Mouse (Mus musculus) liver, adult 2 months (tissue): Measurements from ENCODE around the gene Cadm3. TPM values are rescaled to one million over a fixed set of nuclear protein-coding genes. Genes with fewer than 3 reads are reported as not detected.

Experiments
- DNase-seq: peaks from one replicate; pipeline ENCODE4 v3.0.0-alpha.2; 2011; ENCODE audit warnings: low read depth, low spot score; ENCODE audit errors: extremely low read depth
- H3K27ac ChIP-seq: fragments of 200-500 bp; replicated peaks from 2 replicates; pipeline ENCODE4 v1.5.1; 2012; ENCODE audit warnings: low read depth, mild to moderate bottlenecking, control low read depth, inconsistent platforms, low read length; ENCODE audit not compliant: insufficient read depth
- H3K27me3 ChIP-seq: fragments of 200-500 bp; 2 replicates; pipeline ENCODE4 v1.6.1; 2012; ENCODE audit warnings: mild to moderate bottlenecking, moderate library complexity, low read length, inconsistent platforms; ENCODE audit not compliant: control insufficient read depth, insufficient read depth
- H3K36me3 ChIP-seq: fragments of 200-500 bp; 2 replicates; pipeline ENCODE4 v1.6.1; 2012; ENCODE audit warnings: low read length, inconsistent platforms; ENCODE audit not compliant: control insufficient read depth, insufficient read depth
- H3K4me1 ChIP-seq: fragments of 200-500 bp; 2 replicates; pipeline ENCODE4 v1.6.1; 2011; ENCODE audit warnings: low read length; ENCODE audit not compliant: control insufficient read depth, insufficient read depth
- H3K4me3 ChIP-seq: fragments of 200-500 bp; 2 replicates; pipeline ENCODE4 v1.5.1; 2011; ENCODE audit warnings: low read depth, mild to moderate bottlenecking, control low read depth, low read length, moderate library complexity; ENCODE audit not compliant: insufficient read depth
- H3K79me2 ChIP-seq: fragments of 200-500 bp; 2 replicates; pipeline ENCODE4 v1.6.1; 2012; ENCODE audit warnings: inconsistent platforms, mild to moderate bottlenecking, low read length, moderate library complexity; ENCODE audit not compliant: control insufficient read depth, insufficient read depth
- H3K9ac ChIP-seq: fragments of 200-500 bp; 2 replicates; pipeline ENCODE4 v1.6.1; 2012; ENCODE audit warnings: low read depth, mild to moderate bottlenecking, control low read depth, inconsistent platforms, low read length
- CTCF ChIP-seq: fragments of 200-500 bp; IDR thresholded peaks from 2 replicates; pipeline ENCODE4 v1.5.1; 2011; ENCODE audit warnings: low read depth, low read length, control low read depth
- POLR2A ChIP-seq: fragments of 200-500 bp; IDR thresholded peaks from 2 replicates; pipeline ENCODE4 v1.6.1; 2011; ENCODE audit warnings: low read length, control low read depth; ENCODE audit not compliant: insufficient read depth; ENCODE audit errors: extremely low read depth
- WGBS: fragments of 180-500 bp; shearing (Covaris S2); methylation state at CpG from one replicate; pipeline ENCODE4 v1.1.7; 2018; 5-methylcytosine and 5-hydroxymethylcytosine counted together
- polyA plus RNA-seq: library from polyadenylated mRNA; depleted of rRNA; stranded (reverse); fragments of >200 nt; gene quantifications from 2 replicates; pipeline ENCODE4 v1.2.3, GENCODE M21; 2012
- total RNA-seq: library from RNA; depleted of rRNA; stranded (reverse); fragments of >200 nt; gene quantifications from 2 replicates; pipeline ENCODE4 v1.2.3, GENCODE M21; 2014

Cadm3 gene
- total and polyA plus RNA-seq, 2 experiments: 3.0 to 9.2 TPM

DNA sequence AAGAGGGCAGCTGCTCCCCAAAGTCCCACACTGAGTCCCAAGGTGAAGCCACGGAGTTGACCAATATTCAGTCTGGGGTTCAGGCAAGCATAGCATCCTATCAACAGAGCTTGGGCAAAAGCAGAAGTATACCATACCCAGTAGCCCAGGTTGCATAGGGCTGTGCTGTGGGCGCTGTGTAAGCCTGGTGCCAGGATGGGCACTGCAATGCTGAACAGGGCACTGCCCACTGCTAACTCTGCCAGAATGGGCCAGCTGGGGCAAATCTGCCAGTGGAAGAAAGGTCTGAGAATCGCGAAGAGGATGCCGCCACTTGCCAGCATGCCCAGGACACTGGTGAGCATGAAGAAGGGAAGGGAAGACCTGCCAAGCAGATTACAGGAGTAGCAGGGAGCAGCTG, 35.1 kb downstream of the Cadm3 start:
- TF ChIP-seq POLR2A (no peak), CTCF (no peak)
- no peaks in the 10 kb centered on the region for H3K4me1 ChIP-seq
- 87% methylated on average over 5 of the region's 5 CpGs for WGBS
- no peak overlapping the region for H3K27ac ChIP-seq
- no peak overlapping the region for H3K4me3 ChIP-seq
- no peaks in the 10 kb centered on the region for H3K27me3 ChIP-seq
- no peak overlapping the region for H3K9ac ChIP-seq
- H3K79me2 ChIP-seq: no peaks in the 10 kb centered on the region
- no peaks in the 10 kb centered on the region for H3K36me3 ChIP-seq
- DNase-seq: no peak

DNA sequence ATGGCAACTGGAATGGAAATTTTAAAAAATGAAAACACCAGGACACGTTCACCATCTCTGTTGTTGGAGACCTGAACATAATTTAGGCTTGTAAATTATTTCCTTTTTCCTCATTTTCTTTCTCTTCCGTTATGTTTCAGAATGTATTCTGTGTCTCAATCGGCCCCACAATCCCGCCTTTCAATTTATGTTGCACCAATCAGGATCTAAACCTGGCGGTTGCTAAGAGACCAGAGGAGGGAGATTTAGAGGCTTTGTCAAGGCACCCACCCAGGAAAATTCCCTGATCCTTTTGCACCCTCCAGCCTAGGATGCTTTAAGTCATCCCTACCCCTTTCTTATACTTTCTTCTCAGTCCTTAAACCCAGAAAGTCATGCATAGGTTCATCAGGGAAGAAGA, 37.8 kb downstream of the Cadm3 start:
- H3K4me3 ChIP-seq: no peak overlapping the region
- no peak overlapping the region for H3K9ac ChIP-seq
- no peaks in the 10 kb centered on the region for H3K27me3 ChIP-seq
- H3K79me2 ChIP-seq: no peaks in the 10 kb centered on the region
- no peak for DNase-seq
- no peak for TF ChIP-seq CTCF
- TF ChIP-seq POLR2A: no peak
- H3K27ac ChIP-seq: no peak overlapping the region
- 77% methylated on average over 5 of the region's 5 CpGs for WGBS
- H3K36me3 ChIP-seq: no peaks in the 10 kb centered on the region
- H3K4me1 ChIP-seq: no peaks in the 10 kb centered on the region

DNA sequence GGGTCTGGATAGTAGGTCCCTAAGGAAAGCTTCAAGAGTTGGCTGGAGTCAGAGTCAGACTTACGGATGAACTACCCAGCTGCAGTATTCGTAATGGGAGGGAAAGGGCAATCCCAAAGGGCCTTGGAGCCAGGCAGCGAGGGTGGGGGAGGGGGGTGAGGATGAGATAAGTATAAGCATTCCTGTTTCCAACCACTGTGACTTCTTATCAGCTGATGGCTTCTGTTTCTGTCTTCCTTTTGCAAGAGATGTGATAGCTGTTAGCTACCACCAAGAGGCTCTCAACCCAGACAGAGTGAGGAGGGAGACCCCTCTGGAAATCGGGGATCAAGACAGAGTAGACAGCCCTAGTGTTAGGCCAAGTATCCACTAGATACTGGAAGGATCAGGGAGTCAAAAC, 38.3 kb downstream of the Cadm3 start:
- no peaks in the 10 kb centered on the region for H3K4me1 ChIP-seq
- H3K27ac ChIP-seq: no peak overlapping the region; the same call in 1 of the 2 replicates
- H3K9ac ChIP-seq: no peak overlapping the region
- H3K27me3 ChIP-seq: no peaks in the 10 kb centered on the region
- DNase-seq: no peak
- 14% methylated on average over 4 of the region's 4 CpGs for WGBS
- H3K79me2 ChIP-seq: no peaks in the 10 kb centered on the region
- no peak overlapping the region for H3K4me3 ChIP-seq
- no peak for TF ChIP-seq CTCF
- no peak for TF ChIP-seq POLR2A
- H3K36me3 ChIP-seq: no peaks in the 10 kb centered on the region

DNA sequence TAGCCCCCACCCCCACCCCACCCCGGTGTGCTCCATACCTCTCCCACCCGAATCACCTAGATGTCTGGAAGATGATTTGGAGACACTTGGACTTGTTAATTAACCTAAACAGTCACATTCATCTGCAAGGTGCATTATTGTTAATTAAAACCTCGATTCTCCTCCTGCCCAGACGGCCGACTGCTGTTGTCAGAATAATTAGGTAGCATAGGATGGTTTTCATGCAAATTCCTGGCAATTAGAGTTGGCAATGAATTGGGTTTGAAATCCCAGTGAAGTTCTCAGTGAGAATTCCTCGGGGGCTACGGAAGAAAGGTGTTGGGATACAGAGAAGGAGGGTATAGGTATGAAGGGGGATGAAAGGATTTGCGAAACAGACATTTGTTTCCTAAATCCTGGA, 39.0 kb downstream of the Cadm3 start:
- H3K4me3 ChIP-seq: no peak overlapping the region
- no peak for DNase-seq
- no peak overlapping the region for H3K9ac ChIP-seq
- H3K4me1 ChIP-seq: no peaks in the 10 kb centered on the region
- no peaks in the 10 kb centered on the region for H3K79me2 ChIP-seq
- no peaks in the 10 kb centered on the region for H3K36me3 ChIP-seq
- 82% methylated on average over 8 of the region's 8 CpGs for WGBS
- no peaks in the 10 kb centered on the region for H3K27me3 ChIP-seq
- TF ChIP-seq POLR2A (no peak), CTCF (no peak)
- H3K27ac ChIP-seq: no peak overlapping the region

DNA sequence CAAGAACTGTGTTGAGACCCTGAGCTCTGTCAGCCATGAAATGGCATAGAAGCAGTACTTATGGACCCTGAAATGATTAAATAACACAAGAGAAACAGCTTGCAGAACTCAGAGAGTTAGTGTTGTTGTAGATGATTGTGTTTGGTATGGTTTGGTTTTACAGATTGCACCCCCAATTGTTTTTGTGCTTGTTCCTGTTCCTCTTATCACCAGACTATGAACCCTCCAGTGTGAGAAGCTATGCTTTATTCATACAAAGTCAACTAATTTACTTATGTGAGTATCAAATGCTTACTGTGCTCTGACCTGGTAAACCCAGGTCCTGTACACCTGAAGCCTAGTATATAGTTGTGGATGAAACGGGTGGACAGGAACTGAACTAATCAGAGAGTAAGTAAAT, 40.9 kb downstream of the Cadm3 start:
- H3K79me2 ChIP-seq: no peaks in the 10 kb centered on the region
- H3K36me3 ChIP-seq: no peaks in the 10 kb centered on the region
- H3K4me1 ChIP-seq: no peaks in the 10 kb centered on the region
- TF ChIP-seq CTCF: no peak
- TF ChIP-seq POLR2A: no peak
- H3K27me3 ChIP-seq: no peaks in the 10 kb centered on the region
- no peak overlapping the region for H3K27ac ChIP-seq
- no peak overlapping the region for H3K4me3 ChIP-seq
- H3K9ac ChIP-seq: no peak overlapping the region
- no peak for DNase-seq
- 34% methylated on average over 1 of the region's 1 CpGs for WGBS

DNA sequence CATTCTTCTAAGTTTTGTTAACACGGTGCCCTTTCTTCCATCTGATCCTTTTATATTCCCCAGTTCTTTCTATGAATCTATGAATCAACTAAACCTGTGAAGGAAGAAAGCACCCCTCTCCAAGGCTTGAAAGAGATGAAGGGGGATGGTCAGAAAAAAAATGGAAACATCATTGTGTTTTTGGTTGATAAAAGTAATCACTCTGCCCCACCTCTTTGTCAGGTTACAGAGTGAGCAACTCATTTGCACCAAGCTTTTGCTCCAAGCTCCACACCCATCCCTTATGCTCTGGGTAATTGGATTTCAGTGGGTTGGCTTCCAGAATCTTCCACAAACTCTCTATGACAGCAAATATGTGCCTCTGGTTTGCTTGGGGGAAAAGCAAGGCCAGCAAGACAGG, 42.1 kb downstream of the Cadm3 start:
- no peaks in the 10 kb centered on the region for H3K27me3 ChIP-seq
- no peak overlapping the region for H3K4me3 ChIP-seq
- no peaks in the 10 kb centered on the region for H3K79me2 ChIP-seq
- H3K4me1 ChIP-seq: no peaks in the 10 kb centered on the region
- no peaks in the 10 kb centered on the region for H3K36me3 ChIP-seq
- WGBS: 89% methylated on average over 1 of the region's 1 CpGs
- H3K27ac ChIP-seq: no peak overlapping the region
- TF ChIP-seq POLR2A (no peak), CTCF (no peak)
- H3K9ac ChIP-seq: no peak overlapping the region
- DNase-seq: no peak

DNA sequence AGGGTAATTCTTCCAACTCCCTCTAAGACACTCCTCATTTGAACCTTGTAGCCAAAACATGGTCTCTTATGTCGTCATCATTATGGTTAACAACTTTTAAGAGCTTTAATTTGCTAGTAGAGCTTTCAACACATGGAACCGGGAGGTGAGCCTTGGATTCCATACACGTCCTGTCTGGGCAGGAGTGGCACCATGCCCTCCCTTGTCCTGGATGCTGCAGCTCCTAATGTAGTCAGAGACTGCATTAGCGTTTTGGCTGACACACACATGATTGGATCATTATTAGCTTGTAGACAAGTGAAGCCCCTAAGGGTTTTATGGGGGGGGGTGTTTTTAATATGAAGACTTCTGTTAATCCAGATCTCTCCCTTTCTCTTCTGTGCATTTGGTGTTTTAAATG, 42.5 kb downstream of the Cadm3 start:
- Histone ChIP-seq H3K79me2 (no peaks in the 10 kb centered on the region), H3K4me3 (no peak overlapping the region), H3K27me3 (no peaks in the 10 kb centered on the region), H3K4me1 (no peaks in the 10 kb centered on the region), H3K9ac (no peak overlapping the region), H3K27ac (no peak overlapping the region), H3K36me3 (no peaks in the 10 kb centered on the region)
- 71% methylated on average over 4 of the region's 4 CpGs for WGBS
- no peak for DNase-seq
- TF ChIP-seq CTCF: no peak
- no peak for TF ChIP-seq POLR2A
